Mouse (Mus musculus) ES-E14 (cell line): ENCODE measurements around the gene Cideb.

Experiments
- CHD2 ChIP-seq: IDR thresholded peaks from 2 replicates; pipeline ENCODE4 v1.6.1; 2014; ENCODE audit warnings: mild to moderate bottlenecking, low read depth, low read length, inconsistent platforms
- HCFC1 ChIP-seq: IDR thresholded peaks from 2 replicates; pipeline ENCODE4 v1.6.1; 2012; ENCODE audit warnings: low read length, inconsistent platforms, borderline replicate concordance; ENCODE audit not compliant: insufficient read depth
- MAFK ChIP-seq: IDR thresholded peaks from 2 replicates; pipeline ENCODE4 v1.6.1; 2014; ENCODE audit warnings: mild to moderate bottlenecking, low read depth, low read length, inconsistent platforms; ENCODE audit not compliant: insufficient read depth
- ZC3H11A ChIP-seq: IDR thresholded peaks from 2 replicates; pipeline ENCODE4 v1.6.1; 2012; ENCODE audit warnings: low read depth, mild to moderate bottlenecking, inconsistent platforms, low read length, borderline replicate concordance

GRCm38 (mm10) chr14:55767519-55768414 is 9.5 kb upstream of the Cideb start:
- TF ChIP-seq HCFC1 (no peak), ZC3H11A (no peak), MAFK (no peak), CHD2 (no peak)
